Mouse (Mus musculus) telencephalon, adult 2 months (tissue): ENCODE data around the gene Ptprn2.

Experiments
- DNase-seq: peaks from one replicate; pipeline ENCODE4 v3.0.0-alpha.2; 2011; ENCODE audit warnings: low read depth, low spot score

Gene Ptprn2

DNA sequence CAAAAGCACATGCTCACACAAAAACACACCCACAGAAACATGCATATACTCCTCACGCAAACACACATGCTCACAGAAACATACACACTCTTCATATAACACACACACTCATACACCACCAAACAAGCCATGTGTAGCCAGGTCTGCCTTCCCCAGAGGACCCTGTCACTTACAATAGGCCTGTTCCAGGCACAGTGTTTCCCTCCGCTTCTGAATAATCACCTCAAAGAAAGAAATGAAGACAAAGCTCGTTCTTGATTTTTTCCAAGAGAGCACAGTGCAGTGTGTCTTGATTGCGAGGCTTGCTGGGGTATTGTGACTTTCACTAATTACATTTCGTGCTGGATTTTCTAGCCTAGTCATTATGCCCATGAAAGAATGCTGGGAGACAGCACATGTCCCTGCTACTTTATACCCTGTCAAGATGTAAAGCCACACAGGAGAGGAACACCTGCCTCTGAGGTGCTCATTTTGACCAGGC is 820.1 kb downstream of the Ptprn2 start:
- DNase-seq: no peak

DNA sequence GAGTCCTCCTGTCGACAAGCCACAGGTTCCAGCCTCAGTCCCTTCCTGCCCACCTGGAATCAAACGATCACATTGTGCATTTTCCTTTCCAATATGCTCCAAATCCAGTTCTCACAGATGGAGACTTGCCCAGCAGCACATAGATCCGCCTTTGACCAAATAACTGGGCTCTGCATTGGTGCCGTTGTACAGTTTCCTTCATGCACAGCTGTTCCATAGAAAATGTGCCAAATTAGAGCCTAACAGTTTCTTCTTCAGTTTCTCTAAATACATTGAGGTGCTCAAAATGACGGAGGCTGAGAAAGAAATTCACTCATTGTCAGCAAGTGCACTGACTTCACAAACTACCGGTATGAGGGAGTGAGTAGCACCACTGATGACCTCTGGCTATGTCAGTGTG is 826.6 kb downstream of the Ptprn2 start:
- peak; percentile 47 for DNase-seq

DNA sequence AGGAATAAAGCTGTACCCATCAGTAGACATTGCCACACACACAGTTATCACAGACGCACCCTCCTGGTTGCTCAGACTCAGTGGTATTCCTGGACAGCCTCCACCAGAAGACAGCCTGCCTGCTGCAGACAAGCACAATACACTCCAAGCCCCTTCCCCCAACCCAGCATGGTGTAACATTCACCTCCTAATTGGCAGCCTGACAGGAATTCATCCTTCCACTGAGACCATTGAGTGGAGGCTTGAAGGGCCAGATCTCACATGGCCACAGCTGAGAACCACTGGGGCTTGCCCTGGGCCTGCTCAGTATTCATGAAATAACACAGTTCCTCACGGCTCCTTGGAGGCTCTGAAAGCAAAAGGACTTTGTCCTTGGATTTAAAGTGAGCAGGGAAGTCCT is 829.5 kb downstream of the Ptprn2 start:
- no peak for DNase-seq

DNA sequence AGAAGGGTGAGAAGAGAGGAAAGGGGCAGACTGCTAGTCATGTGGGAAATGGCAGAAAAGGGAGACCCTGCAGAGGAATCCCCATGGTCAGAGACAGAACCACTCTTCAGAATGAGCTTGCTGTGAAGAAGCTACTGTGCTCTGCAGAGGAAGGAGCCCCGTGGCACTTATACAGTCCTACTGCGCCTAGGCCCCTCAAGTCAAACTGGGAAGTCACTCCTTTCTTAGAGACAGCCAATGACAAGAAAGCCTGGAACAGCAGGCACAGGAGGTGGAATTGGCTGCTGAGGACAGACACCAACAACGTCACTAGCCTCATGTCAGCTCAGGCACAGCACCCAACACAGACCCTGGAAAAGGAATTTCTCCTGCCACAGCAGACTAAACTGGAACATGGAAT is 830.1 kb downstream of the Ptprn2 start:
- DNase-seq: no peak

DNA sequence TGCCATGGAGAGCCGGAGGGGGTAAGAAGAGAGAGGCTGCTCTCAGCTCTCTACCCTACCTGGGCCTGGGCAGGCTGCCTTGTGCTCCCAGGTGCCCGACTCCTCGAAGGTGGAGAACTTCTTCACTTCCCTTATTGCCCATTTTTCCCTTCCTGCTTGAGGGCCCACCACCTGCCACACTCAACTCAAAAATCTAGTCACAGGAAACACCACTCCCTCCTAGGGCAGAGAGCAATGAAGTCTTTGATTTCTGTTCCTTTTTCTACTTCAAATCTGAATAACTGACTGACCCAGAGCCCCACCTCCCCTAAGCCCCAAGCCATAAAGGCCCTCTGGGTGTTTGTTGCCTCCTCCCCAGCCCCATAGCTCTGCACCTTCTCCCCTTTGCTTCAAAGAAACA is 832.7 kb downstream of the Ptprn2 start:
- no peak for DNase-seq

DNA sequence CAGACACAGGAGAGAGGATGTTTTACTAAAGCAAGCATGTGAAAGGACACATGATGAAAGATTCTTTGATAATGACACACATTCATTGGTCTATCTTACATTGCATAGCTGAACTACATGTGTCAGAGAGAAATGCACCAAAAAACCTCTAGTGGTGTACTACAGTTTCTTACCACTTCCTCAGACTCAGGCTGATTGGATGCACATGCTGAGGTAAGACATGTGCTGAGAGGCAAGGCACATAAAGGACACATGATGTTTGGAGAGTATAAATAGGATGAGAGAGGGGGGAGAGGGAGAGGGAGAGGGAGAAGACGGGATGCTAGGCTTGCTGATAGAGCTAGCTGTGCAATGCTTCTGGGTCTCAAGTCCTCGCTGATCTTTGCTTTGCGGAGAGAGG is 837.5 kb downstream of the Ptprn2 start:
- DNase-seq: no peak
